Mouse (Mus musculus): ENCODE data around the gene Cd2ap.

- TF ChIP-seq CTCF (conservative IDR thresholded peaks at IDR 0.05; ENCODE audit: insufficient read depth, insufficient read length, low read depth, low read length) (no peak), POLR2A (IDR thresholded peaks at IDR 0.05; ENCODE audit: low read depth, low read length) (no peak)
These were observed 35.7 kb upstream of the Cd2ap start for GRCm38 (mm10) chr17:42912193-42912592.
